Mouse (Mus musculus): ENCODE data around the gene Cpa2. TPM values are rescaled to one million over a fixed set of nuclear protein-coding genes. Genes with fewer than 3 reads are reported as not detected.

Gene Cpa2
- not detected in 2 replicates for polyA plus RNA-seq (2012)

GRCm38 (mm10) chr6:30541009-30541799, at the start of gene Cpa2:
Gene Cpa2, plus strand, starts transcription at chr6:30541582.
- Histone ChIP-seq H3K9me3 (ENCODE audit: control insufficient read depth, low read length) (no peaks in the 10 kb centered on the region), H3K27me3 (ENCODE audit: control insufficient read depth) (peaks cover 38% of the 10 kb centered on the region), H3K4me3 (replicated peaks) (no peak within 1 kb of the TSS), H3K4me1 (ENCODE audit: control insufficient read depth) (no peaks in the 10 kb centered on the region), H3K36me3 (ENCODE audit: control insufficient read depth) (no peaks in the 10 kb centered on the region)
- no peak for TF ChIP-seq GATA1 (IDR thresholded peaks at IDR 0.05; ENCODE audit: low read length)
- no peak for TF ChIP-seq TAL1 (IDR thresholded peaks at IDR 0.05; ENCODE audit: low read length)

- Histone ChIP-seq H3K36me3 (ENCODE audit: control insufficient read depth) (peaks cover 96% of the 10 kb centered on the region), H3K4me3 (replicated peaks) (no peak overlapping the region)
Measured at GRCm38 (mm10) chr6:30499049-30499448, 42.3 kb upstream of the Cpa2 start.

GRCm38 (mm10) chr6:30508824-30509223, 32.6 kb upstream of the Cpa2 start:
- Histone ChIP-seq H3K27me3 (ENCODE audit: control insufficient read depth) (no peaks in the 10 kb centered on the region), H3K36me3 (ENCODE audit: control insufficient read depth) (peaks cover 43% of the 10 kb centered on the region)
- TF ChIP-seq GATA1 (IDR thresholded peaks at IDR 0.05; ENCODE audit: low read length) = no peak
- no peak for TF ChIP-seq TAL1 (IDR thresholded peaks at IDR 0.05; ENCODE audit: low read length)

More at GRCm38 (mm10) chr6:30499049-30499448, 42.3 kb upstream of the Cpa2 start:
- Histone ChIP-seq H3K27me3 (ENCODE audit: control insufficient read depth) (no peaks in the 10 kb centered on the region), H3K4me1 (ENCODE audit: control insufficient read depth) (peaks cover 17% of the 10 kb centered on the region), H3K9me3 (ENCODE audit: control insufficient read depth, low read length) (no peaks in the 10 kb centered on the region)
- no peak for TF ChIP-seq GATA1 (IDR thresholded peaks at IDR 0.05; ENCODE audit: low read length)
- no peak for TF ChIP-seq TAL1 (IDR thresholded peaks at IDR 0.05; ENCODE audit: low read length)

GRCm38 (mm10) chr6:30509265-30510239, 31.8 kb upstream of the Cpa2 start, which contains the start of the genes Tmem209 and Ssmem1:
Gene Tmem209, minus strand, starts transcription at chr6:30509783.
Gene Ssmem1, plus strand, starts transcription at chr6:30509849.
- H3K36me3 ChIP-seq (ENCODE audit: control insufficient read depth) = peaks cover 35% of the 10 kb centered on the region
- TF ChIP-seq TAL1 (IDR thresholded peaks at IDR 0.05; ENCODE audit: low read length) (no peak), GATA1 (IDR thresholded peaks at IDR 0.05; ENCODE audit: low read length) (no peak)

More at GRCm38 (mm10) chr6:30508824-30509223, 32.6 kb upstream of the Cpa2 start:
- peak overlapping the region; percentile 80 for H3K4me3 ChIP-seq (replicated peaks)
- H3K4me1 ChIP-seq (ENCODE audit: control insufficient read depth) = peaks cover 40% of the 10 kb centered on the region
- H3K9me3 ChIP-seq (ENCODE audit: control insufficient read depth, low read length) = no peaks in the 10 kb centered on the region

GRCm38 (mm10) chr6:30510291-30510690, 31.1 kb upstream of the Cpa2 start:
- Histone ChIP-seq H3K27me3 (ENCODE audit: control insufficient read depth) (no peaks in the 10 kb centered on the region), H3K4me1 (ENCODE audit: control insufficient read depth) (peaks cover 36% of the 10 kb centered on the region), H3K4me3 (replicated peaks) (peak overlapping the region; percentile 80), H3K9me3 (ENCODE audit: control insufficient read depth, low read length) (no peaks in the 10 kb centered on the region), H3K36me3 (ENCODE audit: control insufficient read depth) (peaks cover 28% of the 10 kb centered on the region)
- no peak for TF ChIP-seq GATA1 (IDR thresholded peaks at IDR 0.05; ENCODE audit: low read length)
- TF ChIP-seq TAL1 (IDR thresholded peaks at IDR 0.05; ENCODE audit: low read length) = no peak

More at GRCm38 (mm10) chr6:30509265-30510239, 31.8 kb upstream of the Cpa2 start, which contains the start of the genes Tmem209 and Ssmem1:
- Histone ChIP-seq H3K9me3 (ENCODE audit: control insufficient read depth, low read length) (no peaks in the 10 kb centered on the region), H3K27me3 (ENCODE audit: control insufficient read depth) (no peaks in the 10 kb centered on the region), H3K4me3 (replicated peaks) (peak within 1 kb of the TSS; percentile 80), H3K4me1 (ENCODE audit: control insufficient read depth) (peaks cover 38% of the 10 kb centered on the region)

- H3K4me1 ChIP-seq (ENCODE audit: control insufficient read depth) = peaks cover 15% of the 10 kb centered on the region
- no peaks in the 10 kb centered on the region for H3K9me3 ChIP-seq (ENCODE audit: control insufficient read depth, low read length)
- H3K27me3 ChIP-seq (ENCODE audit: control insufficient read depth) = peaks cover 2% of the 10 kb centered on the region; the same call in 1 of the 2 replicates
- no peak overlapping the region for H3K4me3 ChIP-seq (replicated peaks)
- TF ChIP-seq TAL1 (IDR thresholded peaks at IDR 0.05; ENCODE audit: low read length) = no peak
- no peak for TF ChIP-seq GATA1 (IDR thresholded peaks at IDR 0.05; ENCODE audit: low read length)
- no peaks in the 10 kb centered on the region; the same call in 1 of the 2 replicates for H3K36me3 ChIP-seq (ENCODE audit: control insufficient read depth)
Measured at GRCm38 (mm10) chr6:30514242-30514641, 27.1 kb upstream of the Cpa2 start.

- no peaks in the 10 kb centered on the region for H3K4me1 ChIP-seq (ENCODE audit: control insufficient read depth)
- H3K9me3 ChIP-seq (ENCODE audit: control insufficient read depth, low read length) = no peaks in the 10 kb centered on the region
- TF ChIP-seq GATA1 (IDR thresholded peaks at IDR 0.05; ENCODE audit: low read length) (no peak), TAL1 (IDR thresholded peaks at IDR 0.05; ENCODE audit: low read length) (no peak)
- H3K4me3 ChIP-seq (replicated peaks) = no peak overlapping the region
- peaks cover 2% of the 10 kb centered on the region; the same call in 1 of the 2 replicates for H3K27me3 ChIP-seq (ENCODE audit: control insufficient read depth)
- H3K36me3 ChIP-seq (ENCODE audit: control insufficient read depth) = no peaks in the 10 kb centered on the region
Measured at GRCm38 (mm10) chr6:30520400-30520799, 21.0 kb upstream of the Cpa2 start.

GRCm38 (mm10) chr6:30525456-30526332, 15.7 kb upstream of the Cpa2 start:
- Histone ChIP-seq H3K27me3 (ENCODE audit: control insufficient read depth) (peaks cover 14% of the 10 kb centered on the region), H3K9me3 (ENCODE audit: control insufficient read depth, low read length) (no peaks in the 10 kb centered on the region), H3K4me1 (ENCODE audit: control insufficient read depth) (no peaks in the 10 kb centered on the region), H3K4me3 (replicated peaks) (no peak overlapping the region), H3K36me3 (ENCODE audit: control insufficient read depth) (no peaks in the 10 kb centered on the region)
- TF ChIP-seq GATA1 (IDR thresholded peaks at IDR 0.05; ENCODE audit: low read length) = no peak
- TF ChIP-seq TAL1 (IDR thresholded peaks at IDR 0.05; ENCODE audit: low read length) = no peak

All from erythroblast, embryonic 14.5 days (primary cell).